Mouse (Mus musculus): ENCODE results near the gene Dpagt1. TPM values are rescaled to one million over a fixed set of nuclear protein-coding genes. Genes with fewer than 3 reads are reported as not detected.

The Dpagt1 gene
- 51.3 and 60.6 TPM in 2 replicates for polyA plus RNA-seq (2014; fragmentation: Nextera tagmentation; extraction: Ambion mirVana)

- peaks cover 4% of the 10 kb centered on the region; the same call in 1 of the 2 replicates for H3K36me3 ChIP-seq (replicated peaks; ENCODE audit: control insufficient read depth, insufficient read depth, low read depth, low read length)
- no peaks in the 10 kb centered on the region for H3K27me3 ChIP-seq (ENCODE audit: control insufficient read depth, insufficient read depth, low read length)
- peak within 1 kb of the TSS; percentile 70 for H3K4me3 ChIP-seq (ENCODE audit: low read depth, low read length)
- peak within 1 kb of the TSS; percentile 76 for H3K4me2 ChIP-seq (ENCODE audit: low read depth, low read length)
- H3K9me3 ChIP-seq (replicated peaks; ENCODE audit: control insufficient read depth, low read length): no peaks in the 10 kb centered on the region
- WGBS: 5% methylated on average over 12 of the region's 12 CpGs
- no peak for DNase-seq (ENCODE audit: low spot score)
- peak within 1 kb of the TSS; percentile 90 for H3K9ac ChIP-seq (replicated peaks; ENCODE audit: low read length)
- no peaks in the 10 kb centered on the region; the same call in 1 of the 2 replicates for H3K4me1 ChIP-seq (ENCODE audit: control insufficient read depth, insufficient read depth, low read length)
- H3K27ac ChIP-seq (replicated peaks; ENCODE audit: low read depth, low read length): peak within 1 kb of the TSS; percentile 84
- no peak for ATAC-seq (replicated peaks; ENCODE audit: insufficient number of reproducible peaks, low FRiP score, low TSS enrichment, low read depth)
Measured at GRCm38 (mm10) chr9:44325768-44326370, at the start of gene Dpagt1. TSS of gene Dpagt1 (plus strand) at chr9:44326019.

GRCm38 (mm10) chr9:44283183-44283582 lies 42.6 kb upstream of the Dpagt1 start:
- H3K4me2 ChIP-seq (ENCODE audit: low read depth, low read length): no peak overlapping the region
- H3K27ac ChIP-seq (replicated peaks; ENCODE audit: low read depth, low read length): no peak overlapping the region
- no peaks in the 10 kb centered on the region for H3K4me1 ChIP-seq (ENCODE audit: control insufficient read depth, insufficient read depth, low read length)
- peaks cover 5% of the 10 kb centered on the region for H3K27me3 ChIP-seq (ENCODE audit: control insufficient read depth, insufficient read depth, low read length)
- 66% methylated on average over 5 of the region's 5 CpGs for WGBS
- no peaks in the 10 kb centered on the region for H3K9me3 ChIP-seq (replicated peaks; ENCODE audit: control insufficient read depth, low read length)
- ATAC-seq (replicated peaks; ENCODE audit: insufficient number of reproducible peaks, low FRiP score, low TSS enrichment, low read depth) (no peak), DNase-seq (ENCODE audit: low spot score) (no peak)
- no peak overlapping the region for H3K4me3 ChIP-seq (ENCODE audit: low read depth, low read length)
- H3K9ac ChIP-seq (replicated peaks; ENCODE audit: low read length): no peak overlapping the region
- no peaks in the 10 kb centered on the region for H3K36me3 ChIP-seq (replicated peaks; ENCODE audit: control insufficient read depth, insufficient read depth, low read depth, low read length)

GRCm38 (mm10) chr9:44286256-44286850 lies 39.5 kb upstream of the Dpagt1 start:
- no peaks in the 10 kb centered on the region; the same call in 1 of the 2 replicates for H3K4me1 ChIP-seq (ENCODE audit: control insufficient read depth, insufficient read depth, low read length)
- H3K27me3 ChIP-seq (ENCODE audit: control insufficient read depth, insufficient read depth, low read length): peaks cover 7% of the 10 kb centered on the region
- DNase-seq (ENCODE audit: low spot score): no peak
- no peak overlapping the region for H3K9ac ChIP-seq (replicated peaks; ENCODE audit: low read length)
- no peak overlapping the region for H3K4me2 ChIP-seq (ENCODE audit: low read depth, low read length)
- no peak for ATAC-seq (replicated peaks; ENCODE audit: insufficient number of reproducible peaks, low FRiP score, low TSS enrichment, low read depth)
- H3K4me3 ChIP-seq (ENCODE audit: low read depth, low read length): no peak overlapping the region
- H3K9me3 ChIP-seq (replicated peaks; ENCODE audit: control insufficient read depth, low read length): no peaks in the 10 kb centered on the region
- H3K36me3 ChIP-seq (replicated peaks; ENCODE audit: control insufficient read depth, insufficient read depth, low read depth, low read length): no peaks in the 10 kb centered on the region
- no peak overlapping the region for H3K27ac ChIP-seq (replicated peaks; ENCODE audit: low read depth, low read length)
- 7% methylated on average over 6 of the region's 6 CpGs for WGBS

- no peak for DNase-seq (ENCODE audit: low spot score)
- H3K4me3 ChIP-seq (ENCODE audit: low read depth, low read length): peak overlapping the region; percentile 58
- 5% methylated on average over 11 of the region's 11 CpGs for WGBS
- ATAC-seq (replicated peaks; ENCODE audit: insufficient number of reproducible peaks, low FRiP score, low TSS enrichment, low read depth): no peak; the same call in 1 of the 2 replicates
- H3K27me3 ChIP-seq (ENCODE audit: control insufficient read depth, insufficient read depth, low read length): peaks cover 7% of the 10 kb centered on the region
- peak overlapping the region; percentile 70 for H3K9ac ChIP-seq (replicated peaks; ENCODE audit: low read length)
- no peaks in the 10 kb centered on the region for H3K9me3 ChIP-seq (replicated peaks; ENCODE audit: control insufficient read depth, low read length)
- no peak overlapping the region for H3K27ac ChIP-seq (replicated peaks; ENCODE audit: low read depth, low read length)
- no peaks in the 10 kb centered on the region; the same call in 1 of the 2 replicates for H3K4me1 ChIP-seq (ENCODE audit: control insufficient read depth, insufficient read depth, low read length)
- peak overlapping the region; percentile 97 for H3K4me2 ChIP-seq (ENCODE audit: low read depth, low read length)
- H3K36me3 ChIP-seq (replicated peaks; ENCODE audit: control insufficient read depth, insufficient read depth, low read depth, low read length): no peaks in the 10 kb centered on the region
Measured at GRCm38 (mm10) chr9:44287003-44287400, 38.8 kb upstream of the Dpagt1 start.

GRCm38 (mm10) chr9:44287401-44288075 lies 38.3 kb upstream of the Dpagt1 start:
- DNase-seq (ENCODE audit: low spot score): peak; percentile 42
- peaks cover 7% of the 10 kb centered on the region for H3K27me3 ChIP-seq (ENCODE audit: control insufficient read depth, insufficient read depth, low read length)

GRCm38 (mm10) chr9:44288076-44288958 lies 37.5 kb upstream of the Dpagt1 start, which contains the start of gene Abcg4:
TSS of gene Abcg4 (minus strand) at chr9:44288615.
- DNase-seq (ENCODE audit: low spot score): peak; percentile 59
- peak; percentile 77 for ATAC-seq (replicated peaks; ENCODE audit: insufficient number of reproducible peaks, low FRiP score, low TSS enrichment, low read depth)
- WGBS: 1% methylated on average over 38 of the region's 38 CpGs
- Histone ChIP-seq H3K4me2 (ENCODE audit: low read depth, low read length) (peak within 1 kb of the TSS; percentile 97), H3K9me3 (replicated peaks; ENCODE audit: control insufficient read depth, low read length) (no peaks in the 10 kb centered on the region), H3K36me3 (replicated peaks; ENCODE audit: control insufficient read depth, insufficient read depth, low read depth, low read length) (no peaks in the 10 kb centered on the region), H3K4me1 (ENCODE audit: control insufficient read depth, insufficient read depth, low read length) (no peaks in the 10 kb centered on the region; the same call in 1 of the 2 replicates), H3K27me3 (ENCODE audit: control insufficient read depth, insufficient read depth, low read length) (peaks cover 7% of the 10 kb centered on the region), H3K9ac (replicated peaks; ENCODE audit: low read length) (peak within 1 kb of the TSS; percentile 70), H3K27ac (replicated peaks; ENCODE audit: low read depth, low read length) (no peak within 1 kb of the TSS), H3K4me3 (ENCODE audit: low read depth, low read length) (peak within 1 kb of the TSS; percentile 58)

More at GRCm38 (mm10) chr9:44287401-44288075, 38.3 kb upstream of the Dpagt1 start:
- Histone ChIP-seq H3K4me3 (ENCODE audit: low read depth, low read length) (peak overlapping the region; percentile 58), H3K4me2 (ENCODE audit: low read depth, low read length) (peak overlapping the region; percentile 97), H3K4me1 (ENCODE audit: control insufficient read depth, insufficient read depth, low read length) (no peaks in the 10 kb centered on the region; the same call in 1 of the 2 replicates), H3K27ac (replicated peaks; ENCODE audit: low read depth, low read length) (no peak overlapping the region), H3K9ac (replicated peaks; ENCODE audit: low read length) (peak overlapping the region; percentile 70), H3K9me3 (replicated peaks; ENCODE audit: control insufficient read depth, low read length) (no peaks in the 10 kb centered on the region), H3K36me3 (replicated peaks; ENCODE audit: control insufficient read depth, insufficient read depth, low read depth, low read length) (no peaks in the 10 kb centered on the region)
- ATAC-seq (replicated peaks; ENCODE audit: insufficient number of reproducible peaks, low FRiP score, low TSS enrichment, low read depth): peak; percentile 58
- WGBS: under 1% methylated on average over 47 of the region's 47 CpGs

- no peaks in the 10 kb centered on the region for H3K36me3 ChIP-seq (replicated peaks; ENCODE audit: control insufficient read depth, insufficient read depth, low read depth, low read length)
- ATAC-seq (replicated peaks; ENCODE audit: insufficient number of reproducible peaks, low FRiP score, low TSS enrichment, low read depth) (no peak), DNase-seq (ENCODE audit: low spot score) (peak; percentile 19)
- no peak overlapping the region for H3K4me3 ChIP-seq (ENCODE audit: low read depth, low read length)
- no peak overlapping the region for H3K27ac ChIP-seq (replicated peaks; ENCODE audit: low read depth, low read length)
- no peaks in the 10 kb centered on the region; the same call in 1 of the 2 replicates for H3K4me1 ChIP-seq (ENCODE audit: control insufficient read depth, insufficient read depth, low read length)
- H3K9me3 ChIP-seq (replicated peaks; ENCODE audit: control insufficient read depth, low read length): no peaks in the 10 kb centered on the region
- 6% methylated on average over 11 of the region's 11 CpGs for WGBS
- no peak overlapping the region; the same call in 1 of the 2 replicates for H3K4me2 ChIP-seq (ENCODE audit: low read depth, low read length)
- peaks cover 7% of the 10 kb centered on the region for H3K27me3 ChIP-seq (ENCODE audit: control insufficient read depth, insufficient read depth, low read length)
- H3K9ac ChIP-seq (replicated peaks; ENCODE audit: low read length): peak overlapping the region; percentile 35; the same call in 1 of the 2 replicates
Measured at GRCm38 (mm10) chr9:44288959-44289291, 36.9 kb upstream of the Dpagt1 start.

Data from embryonic facial prominence, embryonic 11.5 days (tissue).